11 mouse cellular contexts compared by ENCODE assay signal in genomic region chr2:32408429-32409424, GRCm38 (mm10). TPM values are rescaled to one million over a fixed set of nuclear protein-coding genes. Genes with fewer than 3 reads are reported as not detected.
DNase-seq lines count a peak whose midpoint lies in the region; ATAC-seq and TF ChIP-seq lines count a peak whose summit lies in the region.
"Had no signal": no experiment of that assay in that cellular context is flagged by ENCODE, and none has a peak within 500 bp of the region (broad histone marks: within the 10 kb centered on the region; RNA-seq: fewer than 3 reads in every experiment).

No protein-coding gene starts in this region.

- 80% methylated on average over 25 of the region's 25 CpGs for WGBS in neural tube, embryonic 15.5 days
- 30% methylated on average over 25 of the region's 25 CpGs for WGBS in kidney, adult 2 months
- 30% methylated on average over 25 of the region's 25 CpGs for WGBS in limb, embryonic 15.5 days

- no peak overlapping the region for H3K9ac ChIP-seq in neural tube, embryonic 15.5 days (replicated peaks)
- no peak overlapping the region for H3K9ac ChIP-seq in limb, embryonic 15.5 days
- H3K9ac ChIP-seq: embryonic facial prominence, embryonic 15.5 days had no signal

- no peaks in the 10 kb centered on the region for H3K27me3 ChIP-seq in neural tube, embryonic 15.5 days (replicated peaks)
- H3K27me3 ChIP-seq in kidney, adult 2 months (replicated peaks; ENCODE audit: control insufficient read depth, insufficient read depth, low read length), result no peaks in the 10 kb centered on the region
- no peaks in the 10 kb centered on the region for H3K27me3 ChIP-seq in limb, embryonic 15.5 days
- H3K27me3 ChIP-seq: embryonic facial prominence, embryonic 15.5 days had no signal

- peak; percentile 60 for TF ChIP-seq POLR2A in kidney, adult 2 months (IDR thresholded peaks at IDR 0.05; ENCODE audit: low read depth, low read length)

- 0 out of 2 replicates have a peak, but pooled peaks have one; percentile 1 for TF ChIP-seq CTCF in kidney, adult 2 months (conservative IDR thresholded peaks at IDR 0.05; ENCODE audit: insufficient read depth, insufficient read length, low read depth, low read length)

- DNase-seq in neural tube, embryonic 10.5 days (ENCODE audit: extremely low spot score, low spot score), result peak; percentile 44
- peak; percentile 95 for DNase-seq in kidney, adult 2 months
- peak; percentile 71 for DNase-seq in yolk sac, embryonic 10.5 days (ENCODE audit: low spot score)
- DNase-seq in cerebellum, postnatal 36 days, result no peak
- DNase-seq in urinary bladder, postnatal 4 days (ENCODE audit: low spot score in 2 of 2), result no peak
- no peak for DNase-seq in heart, adult 11 months
- DNase-seq: gastrocnemius, postnatal 10 days had no signal

- H3K9me3 ChIP-seq in neural tube, embryonic 15.5 days (replicated peaks), result no peaks in the 10 kb centered on the region
- no peaks in the 10 kb centered on the region for H3K9me3 ChIP-seq in limb, embryonic 15.5 days
- H3K9me3 ChIP-seq: embryonic facial prominence, embryonic 15.5 days had no signal

- H3K36me3 ChIP-seq in neural tube, embryonic 15.5 days, result peaks cover 1% of the 10 kb centered on the region; the same call in 1 of the 2 replicates
- no peaks in the 10 kb centered on the region for H3K36me3 ChIP-seq in kidney, adult 2 months (ENCODE audit: control insufficient read depth, insufficient read depth, low read length)
- H3K36me3 ChIP-seq in limb, embryonic 15.5 days, result peaks cover 2% of the 10 kb centered on the region; the same call in 1 of the 2 replicates

- no peak for ATAC-seq in neural tube, embryonic 15.5 days (ENCODE audit: low FRiP score)
- 0 out of 2 replicates have a peak, but pooled peaks have one; percentile 20 for ATAC-seq in limb, embryonic 15.5 days (ENCODE audit: insufficient number of reproducible peaks, low FRiP score, low TSS enrichment, low read depth)

- no peaks in the 10 kb centered on the region for H3K4me1 ChIP-seq in neural tube, embryonic 15.5 days
- H3K4me1 ChIP-seq in kidney, adult 2 months (ENCODE audit: control insufficient read depth, insufficient read depth, low read length), result peaks cover 23% of the 10 kb centered on the region
- peaks cover 18% of the 10 kb centered on the region for H3K4me1 ChIP-seq in limb, embryonic 15.5 days

- H3K4me3 ChIP-seq in neural tube, embryonic 15.5 days (replicated peaks), result no peak overlapping the region
- H3K4me3 ChIP-seq in kidney, adult 2 months (ENCODE audit: insufficient read depth, low read depth, low read length), result no peak overlapping the region
- H3K4me3 ChIP-seq in limb, embryonic 15.5 days, result no peak overlapping the region
- H3K4me3 ChIP-seq: embryonic facial prominence, embryonic 15.5 days; megakaryocyte, embryonic 14.5 days had no signal

- no peak overlapping the region for H3K4me2 ChIP-seq in neural tube, embryonic 15.5 days
- H3K4me2 ChIP-seq in limb, embryonic 15.5 days, result 0 out of 2 replicates have a peak overlapping the region, but pooled peaks have one; percentile 10
- H3K4me2 ChIP-seq: embryonic facial prominence, embryonic 15.5 days had no signal

- no peak overlapping the region for H3K27ac ChIP-seq in neural tube, embryonic 15.5 days (replicated peaks)
- H3K27ac ChIP-seq in kidney, adult 2 months (ENCODE audit: insufficient read depth, low read depth, low read length), result peak overlapping the region; percentile 99
- peak overlapping the region; percentile 69 for H3K27ac ChIP-seq in limb, embryonic 15.5 days
- H3K27ac ChIP-seq: embryonic facial prominence, embryonic 15.5 days had no signal

RNA-seq across cellular contexts. Expression of gene Ptges2, which starts 13.0 kb away (rescaled TPM):
- 47.3 and 52.1 TPM in 2 replicates for polyA plus RNA-seq in neural tube, embryonic 15.5 days (2015; fragmentation: Nextera tagmentation; extraction: Ambion mirVana)
- 69.7 and 80.6 TPM in 2 replicates for polyA plus RNA-seq in kidney, adult 2 months (2012; rRNA removed)
- polyA plus RNA-seq in limb, embryonic 15.5 days (2015; fragmentation: Nextera tagmentation; extraction: Ambion mirVana), result 24.9 and 26.0 TPM in 2 replicates

RNA-seq across cellular contexts. Expression of gene Lcn2, which starts 20.7 kb away (rescaled TPM):
- 0.95 and 1.1 TPM in 2 replicates for polyA plus RNA-seq in neural tube, embryonic 15.5 days (2015; fragmentation: Nextera tagmentation; extraction: Ambion mirVana)
- polyA plus RNA-seq in kidney, adult 2 months (2012; rRNA removed), result 8.0 and 9.4 TPM in 2 replicates
- 3.2 and 3.9 TPM in 2 replicates for polyA plus RNA-seq in limb, embryonic 15.5 days (2015; fragmentation: Nextera tagmentation; extraction: Ambion mirVana)

RNA-seq across cellular contexts. Expression of gene 1110008P14Rik, which starts 27.0 kb away (rescaled TPM):
- 163 and 195 TPM in 2 replicates for polyA plus RNA-seq in neural tube, embryonic 15.5 days (2015; fragmentation: Nextera tagmentation; extraction: Ambion mirVana)
- 182 and 215 TPM in 2 replicates for polyA plus RNA-seq in kidney, adult 2 months (2012; rRNA removed)
- 58.0 and 67.7 TPM in 2 replicates for polyA plus RNA-seq in limb, embryonic 15.5 days (2015; fragmentation: Nextera tagmentation; extraction: Ambion mirVana)

RNA-seq across cellular contexts. Expression of gene Naif1, which starts 41.5 kb away (rescaled TPM):
- 4.4 and 5.3 TPM in 2 replicates for polyA plus RNA-seq in neural tube, embryonic 15.5 days (2015; fragmentation: Nextera tagmentation; extraction: Ambion mirVana)
- polyA plus RNA-seq in kidney, adult 2 months (2012; rRNA removed), result 4.8 and 5.2 TPM in 2 replicates
- polyA plus RNA-seq in limb, embryonic 15.5 days (2015; fragmentation: Nextera tagmentation; extraction: Ambion mirVana), result 5.6 and 6.0 TPM in 2 replicates

RNA-seq across cellular contexts. Expression of gene Slc25a25, which starts 42.5 kb away (rescaled TPM):
- 51.4 and 58.8 TPM in 2 replicates for polyA plus RNA-seq in neural tube, embryonic 15.5 days (2015; fragmentation: Nextera tagmentation; extraction: Ambion mirVana)
- polyA plus RNA-seq in kidney, adult 2 months (2012; rRNA removed), result 25.3 and 30.6 TPM in 2 replicates
- 17.1 and 17.5 TPM in 2 replicates for polyA plus RNA-seq in limb, embryonic 15.5 days (2015; fragmentation: Nextera tagmentation; extraction: Ambion mirVana)

Comparison
In these comparisons a context has a peak if more than half of its experiments do, and no peak if none do; other contexts are left out.
1. DNase-seq: peak in neural tube, embryonic 10.5 days (single experiment), kidney, adult 2 months (single experiment) and yolk sac, embryonic 10.5 days (single experiment); none in cerebellum, postnatal 36 days (0 of 2), urinary bladder, postnatal 4 days (0 of 2) and heart, adult 11 months (single experiment).